Mouse (Mus musculus) thymus, postnatal 25 days (tissue): ENCODE results near the gene Col16a1.

Source experiments
- DNase-seq: peaks from one replicate; pipeline ENCODE4 v3.0.0; 2022

The Col16a1 gene

GRCm38 (mm10) chr4:130133399-130133798 lies 85.8 kb downstream of the Col16a1 start:
- no peak for DNase-seq

DNA sequence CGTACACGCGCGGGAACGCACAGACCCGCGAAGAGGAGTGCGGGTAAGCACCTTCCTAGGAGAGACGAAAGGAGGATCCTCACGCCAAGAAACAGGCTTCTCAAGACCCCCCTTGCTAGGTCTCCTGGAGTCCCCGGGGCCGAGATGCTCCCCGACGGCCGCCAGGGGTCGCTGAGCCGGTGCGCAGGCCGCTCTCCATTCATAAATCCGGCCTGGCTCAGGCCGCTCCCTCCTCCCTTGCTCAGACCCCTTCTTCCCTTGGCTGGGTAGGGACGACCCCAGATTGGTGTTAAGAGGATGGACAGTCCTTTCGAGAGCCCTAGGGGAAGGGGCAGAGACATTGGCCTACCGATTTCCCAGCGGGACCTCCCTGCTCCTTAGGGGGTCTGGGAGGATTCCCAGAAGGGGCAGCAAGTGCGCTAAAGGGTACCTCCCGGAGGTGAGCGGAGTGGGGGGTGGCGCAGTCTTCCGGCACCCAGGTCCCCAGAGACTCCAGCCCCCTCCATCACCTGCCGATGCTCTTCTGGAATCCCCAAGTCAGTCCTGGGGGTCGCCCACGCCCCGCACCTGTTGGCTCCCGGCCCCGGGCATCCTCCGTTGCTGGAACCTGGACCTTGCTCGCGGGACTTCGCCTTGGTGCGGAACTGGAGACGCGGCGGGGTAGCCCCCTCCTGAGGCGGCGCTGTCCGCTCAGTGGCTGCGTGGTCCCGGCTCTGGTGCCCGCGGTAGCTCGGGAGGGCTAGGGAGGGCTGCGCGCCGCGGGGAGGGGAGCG lies 91.0 kb downstream of the Col16a1 start:
- peak; percentile 52 for DNase-seq

DNA sequence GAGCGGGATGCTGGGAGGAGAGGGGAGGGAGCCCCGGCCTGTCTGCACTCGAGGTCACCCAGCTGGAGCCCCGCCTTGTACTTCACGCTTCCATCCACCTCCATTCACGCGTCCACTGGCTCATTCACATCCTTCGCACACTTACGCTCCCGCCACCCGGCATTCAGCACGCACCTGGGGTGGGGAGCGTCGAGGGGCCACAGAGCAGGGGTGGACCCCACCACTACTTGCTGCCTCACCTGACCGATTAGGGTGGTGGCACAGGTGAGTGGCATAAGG lies 91.5 kb downstream of the Col16a1 start, which contains the start of gene Hcrtr1:
Gene Hcrtr1 (minus strand): TSS at position 146 of the 279 bp plus-strand sequence.
- DNase-seq, result no peak

GRCm38 (mm10) chr4:130140992-130141402 lies 93.4 kb downstream of the Col16a1 start:
- no peak for DNase-seq

DNA sequence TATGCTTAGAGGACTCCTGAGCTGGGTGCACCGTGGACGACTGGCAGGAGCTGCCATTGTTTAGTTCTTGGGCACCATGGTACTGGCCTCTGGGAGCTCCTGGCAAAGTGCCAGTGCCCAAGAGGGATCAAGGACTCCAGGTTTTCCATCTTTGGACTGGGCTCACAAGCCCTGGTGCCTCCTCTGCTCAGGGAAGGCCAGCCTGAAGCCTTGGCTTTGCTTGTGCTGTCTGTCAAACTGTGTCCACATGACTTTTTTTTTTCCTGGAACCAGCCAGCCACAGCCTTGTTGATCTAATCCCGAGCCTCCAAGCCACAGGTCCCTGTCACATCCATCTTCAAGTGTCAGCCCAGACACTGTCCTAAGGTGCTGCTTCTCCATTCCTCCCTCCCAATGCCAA lies 94.1 kb downstream of the Col16a1 start:
- no peak for DNase-seq

GRCm38 (mm10) chr4:130148405-130148804 lies 100.8 kb downstream of the Col16a1 start:
- DNase-seq, result no peak
